In the genomic region with DNA sequence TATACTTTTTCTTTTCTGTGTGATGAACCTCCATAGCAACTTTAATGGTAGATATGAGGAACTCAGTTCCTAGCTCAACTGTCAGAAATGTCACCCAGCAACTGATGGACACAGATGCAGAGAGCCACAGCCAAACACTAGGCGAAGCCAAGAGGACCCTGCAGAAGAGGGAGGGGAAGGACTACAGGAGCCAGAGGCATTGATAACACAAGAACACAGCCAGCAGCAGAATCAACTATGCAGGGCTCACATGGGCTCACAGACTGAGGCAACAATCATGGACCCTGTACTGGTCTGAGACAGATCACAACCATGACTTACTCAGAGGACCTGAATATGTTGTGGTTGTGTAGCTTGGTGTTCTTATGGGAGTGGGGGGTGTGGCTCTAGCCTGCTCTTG, we compare ENCODE assay signal across 12 mouse cellular contexts.
"Had no signal": no experiment of that assay in that cellular context is flagged by ENCODE, and none has a peak within 500 bp of the region (broad histone marks: within the 10 kb centered on the region; RNA-seq: fewer than 3 reads in every experiment).

No protein-coding gene starts in this region.

- H3K27me3 ChIP-seq: limb, embryonic 15.5 days; liver, embryonic 12.5 days; midbrain, embryonic 13.5 days had no signal

- H3K9ac ChIP-seq: limb, embryonic 15.5 days; liver, embryonic 12.5 days; lung, embryonic 14.5 days; midbrain, embryonic 13.5 days had no signal

- DNase-seq: kidney, postnatal 36 days; layer of hippocampus, adult 9-11 months; layer of hippocampus, postnatal 36 days; lung, embryonic 14.5 days; lung, postnatal 14 days; right cerebral cortex, postnatal 25 days; thymus, adult 18-20 months; thymus, postnatal 14 days had no signal

- H3K9me3 ChIP-seq: limb, embryonic 15.5 days; liver, embryonic 12.5 days; midbrain, embryonic 13.5 days had no signal

- H3K4me1 ChIP-seq: limb, embryonic 15.5 days; midbrain, embryonic 13.5 days had no signal

- ATAC-seq: liver, embryonic 12.5 days; midbrain, embryonic 13.5 days had no signal

- H3K36me3 ChIP-seq: limb, embryonic 15.5 days had no signal

- H3K4me3 ChIP-seq: limb, embryonic 15.5 days; liver, embryonic 12.5 days; midbrain, embryonic 13.5 days had no signal

- H3K27ac ChIP-seq: kidney, postnatal 0 days; limb, embryonic 15.5 days; liver, embryonic 12.5 days; midbrain, embryonic 13.5 days had no signal

- H3K4me2 ChIP-seq: limb, embryonic 15.5 days; liver, embryonic 12.5 days; lung, embryonic 14.5 days; midbrain, embryonic 13.5 days had no signal
